Mouse (Mus musculus) heart, postnatal 0 days (tissue): ENCODE measurements around the gene Gm49380.

Experiments used
- CTCF ChIP-seq: IDR thresholded peaks from 2 replicates; pipeline ENCODE4 v1.5.1; 2016; ENCODE audit warnings: antibody characterized with exemption, control low read depth, low read depth
- EP300 ChIP-seq: IDR thresholded peaks from 2 replicates; pipeline ENCODE4 v1.6.1; 2016; ENCODE audit warnings: antibody characterized with exemption, low read depth

GRCm38 (mm10) chr9:44127351-44127801, 14.1 kb upstream of the Gm49380 start:
- TF ChIP-seq EP300 (no peak), CTCF (no peak)
